Mouse (Mus musculus) liver (tissue): ENCODE results near the gene Atp2a2.
A peak's percentile ranks its signal among the peaks of the same experiment; 100 is the strongest.

Source experiments
- DNase-seq: peaks from one replicate; pipeline ENCODE4 v3.0.0-alpha.2; 2020; ENCODE audit warnings: mixed read lengths

Atp2a2 gene

DNA sequence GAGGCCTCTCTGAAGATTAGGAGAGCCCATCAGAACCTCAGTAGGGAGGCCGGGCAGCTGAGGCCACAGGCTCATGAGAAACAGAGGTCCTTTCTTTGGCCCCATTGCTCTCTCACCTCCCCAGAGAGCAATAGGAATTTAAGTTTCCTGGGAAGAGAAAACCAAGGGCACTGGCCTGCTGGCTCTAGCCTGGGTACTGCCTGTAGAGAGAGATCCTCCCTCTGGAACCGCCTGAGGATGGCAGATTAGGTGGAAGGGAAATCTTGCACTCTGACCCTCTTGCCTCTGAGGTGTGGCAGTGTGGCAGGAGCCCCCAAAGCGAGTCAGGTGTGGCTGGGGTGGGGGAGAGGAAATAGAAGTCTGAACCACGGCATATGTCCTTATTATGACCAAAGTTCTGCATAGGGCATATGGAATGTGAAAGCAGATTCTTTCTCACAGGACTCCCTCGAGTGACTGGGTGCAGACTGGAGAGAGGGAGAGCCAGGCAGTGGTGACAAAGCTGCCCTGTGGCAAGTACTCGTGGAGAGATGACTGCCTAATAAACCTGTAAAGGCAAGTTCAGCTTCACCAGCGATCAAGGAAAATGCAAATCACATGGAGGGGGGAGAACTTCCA is 17.1 kb upstream of the Atp2a2 start:
- no peak for DNase-seq

DNA sequence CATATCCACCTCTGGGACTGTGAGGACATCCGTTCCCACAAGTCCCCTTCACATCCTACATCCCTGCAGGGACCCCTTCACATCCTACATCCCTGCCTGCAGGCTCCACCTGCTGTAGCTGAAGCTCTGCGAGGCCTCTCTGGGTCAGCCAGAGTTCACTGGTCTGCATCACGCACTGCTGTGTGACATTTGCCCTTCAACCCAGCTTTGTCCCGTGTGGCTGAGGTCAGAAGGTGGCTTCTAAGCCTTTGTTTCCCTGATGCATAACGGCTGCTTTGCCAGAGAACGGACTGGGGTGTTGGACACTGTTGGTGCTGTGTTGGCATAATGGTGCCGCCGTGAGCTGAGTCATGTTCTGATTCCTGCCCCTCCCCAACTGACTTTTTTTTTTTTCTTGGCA is 16.2 kb upstream of the Atp2a2 start:
- no peak for DNase-seq

GRCm38 (mm10) chr5:122516901-122517300 is 14.9 kb upstream of the Atp2a2 start:
- no peak for DNase-seq

DNA sequence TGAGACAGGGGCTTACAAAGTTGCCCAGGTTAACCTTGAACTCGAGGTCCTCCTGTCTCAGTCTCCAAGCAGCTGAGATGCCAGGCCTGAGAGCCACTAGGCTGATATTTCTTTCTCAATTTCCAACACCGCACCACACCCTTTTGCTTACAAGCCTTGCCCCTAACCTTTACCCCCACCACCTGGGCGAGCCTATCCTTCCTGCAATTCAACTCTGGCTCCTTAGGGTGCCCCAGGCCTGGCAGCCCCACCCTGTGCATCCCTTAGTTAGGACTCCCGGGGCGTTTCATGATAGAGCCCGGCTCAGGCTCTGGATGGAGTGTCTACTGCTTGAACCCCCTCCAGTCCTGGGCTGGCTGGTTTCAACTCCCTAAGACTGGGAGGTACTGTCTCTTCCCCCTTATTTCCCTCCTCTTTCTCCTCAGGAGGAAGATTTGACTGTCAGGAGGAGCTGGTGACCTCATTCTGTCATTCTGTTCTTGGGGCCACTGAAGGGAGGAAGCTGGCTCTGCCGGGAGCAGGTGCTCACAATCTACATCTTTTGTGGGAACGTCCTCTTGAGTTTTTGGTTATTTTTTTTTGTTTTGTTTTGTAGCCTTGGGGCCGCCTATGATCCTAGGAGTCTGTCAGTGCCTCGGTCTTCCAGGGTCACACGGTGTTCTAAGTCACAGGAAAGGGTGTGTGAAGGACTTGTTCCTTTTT is 14.2 kb upstream of the Atp2a2 start:
- DNase-seq: no peak

DNA sequence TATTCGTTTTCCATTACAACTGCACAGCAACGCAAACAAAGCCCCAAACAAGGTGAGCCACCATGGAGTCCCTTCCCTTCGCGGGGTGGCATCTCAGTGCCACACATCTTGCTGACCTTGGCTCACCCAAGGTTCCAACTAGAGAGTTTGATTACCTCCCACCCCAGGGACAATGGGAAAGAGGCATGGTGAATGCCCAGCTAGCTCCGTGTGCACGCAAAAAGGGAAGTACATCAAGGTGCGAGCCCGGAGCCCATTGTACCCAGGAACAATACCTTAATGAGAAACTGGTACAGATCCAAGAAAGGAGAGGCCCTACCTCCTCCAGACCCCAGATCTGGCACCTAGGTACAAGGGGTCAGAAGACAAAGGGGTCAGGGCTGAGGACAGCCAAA is 12.1 kb upstream of the Atp2a2 start:
- DNase-seq: no peak

DNA sequence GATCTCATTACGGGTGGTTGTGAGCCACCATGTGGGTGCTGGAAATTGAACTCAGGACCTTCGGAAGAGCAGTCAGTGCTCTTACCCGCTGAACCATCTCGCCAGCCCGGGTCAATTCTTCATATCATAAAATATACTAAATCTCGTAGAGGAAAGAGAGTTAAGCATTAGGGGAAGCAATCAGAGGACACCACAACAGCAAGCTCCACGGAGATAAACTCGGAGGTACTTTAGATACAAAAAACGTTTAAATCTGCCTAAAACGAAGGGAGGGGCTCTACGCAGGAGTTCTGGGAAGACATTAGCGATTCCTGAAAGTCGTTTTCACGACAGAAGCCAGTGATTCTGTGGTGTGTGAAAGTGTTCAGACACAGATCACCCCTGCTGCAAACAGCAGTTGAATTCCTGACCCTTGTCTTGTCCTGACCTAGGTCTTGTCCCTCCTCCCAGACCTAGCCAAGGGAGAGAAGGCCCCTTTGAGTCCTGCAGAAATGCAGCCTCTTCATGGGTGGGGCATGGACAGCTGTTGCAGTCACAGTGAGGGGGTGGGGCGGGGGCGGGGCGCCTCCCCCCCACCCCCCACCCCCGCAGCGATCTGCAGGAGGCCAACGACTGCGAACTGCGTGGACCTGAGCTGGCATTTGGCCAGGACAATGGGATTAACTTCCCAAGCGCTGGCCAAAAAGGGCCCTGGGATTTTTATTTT is 11.5 kb upstream of the Atp2a2 start:
- no peak for DNase-seq

GRCm38 (mm10) chr5:122512011-122512410 is 10.0 kb upstream of the Atp2a2 start:
- DNase-seq: no peak

DNA sequence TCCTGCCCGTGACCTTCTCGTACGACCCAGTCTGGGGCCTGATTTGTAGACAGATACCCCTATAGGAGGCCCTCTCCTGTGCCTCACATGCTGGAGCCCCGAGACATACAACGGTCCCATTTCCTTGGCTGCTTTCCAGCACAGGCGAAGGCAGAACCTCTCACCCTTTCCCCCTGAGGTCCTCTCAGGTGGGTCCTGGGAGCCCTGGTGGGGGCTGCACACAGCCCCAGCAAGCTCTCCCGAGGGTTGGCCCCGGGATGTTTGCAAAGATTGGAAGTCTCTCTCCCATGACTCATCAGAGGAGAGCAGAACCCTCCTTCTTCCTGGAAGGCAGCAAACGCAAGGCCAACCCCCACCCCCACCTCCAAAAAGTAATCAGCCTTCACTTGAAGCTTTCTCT is 9.4 kb upstream of the Atp2a2 start:
- no peak for DNase-seq

GRCm38 (mm10) chr5:122510651-122511157 is 8.7 kb upstream of the Atp2a2 start:
- no peak for DNase-seq

GRCm38 (mm10) chr5:122509608-122510007 is 7.6 kb upstream of the Atp2a2 start:
- DNase-seq: no peak

DNA sequence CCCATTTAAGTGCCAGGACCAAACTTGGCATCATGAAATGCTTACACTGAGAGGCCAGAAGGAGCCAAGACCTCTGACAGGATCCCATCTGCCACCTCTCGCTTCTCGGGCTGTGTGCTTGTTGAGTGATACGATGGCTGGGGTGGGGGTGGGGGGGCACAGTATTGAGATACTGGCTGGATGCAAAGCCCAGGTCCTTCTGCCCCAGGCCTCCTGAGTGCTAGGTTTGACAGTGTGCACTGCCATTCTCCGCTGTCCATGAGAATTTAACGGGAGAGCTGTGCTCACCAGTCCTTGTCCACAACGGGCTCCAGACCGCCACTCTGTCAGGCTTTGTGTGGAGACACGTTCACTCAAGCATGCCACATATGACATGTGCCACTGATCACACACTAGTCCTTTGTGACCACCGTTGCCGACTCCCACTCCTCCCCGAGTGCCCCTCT is 6.9 kb upstream of the Atp2a2 start:
- no peak for DNase-seq

DNA sequence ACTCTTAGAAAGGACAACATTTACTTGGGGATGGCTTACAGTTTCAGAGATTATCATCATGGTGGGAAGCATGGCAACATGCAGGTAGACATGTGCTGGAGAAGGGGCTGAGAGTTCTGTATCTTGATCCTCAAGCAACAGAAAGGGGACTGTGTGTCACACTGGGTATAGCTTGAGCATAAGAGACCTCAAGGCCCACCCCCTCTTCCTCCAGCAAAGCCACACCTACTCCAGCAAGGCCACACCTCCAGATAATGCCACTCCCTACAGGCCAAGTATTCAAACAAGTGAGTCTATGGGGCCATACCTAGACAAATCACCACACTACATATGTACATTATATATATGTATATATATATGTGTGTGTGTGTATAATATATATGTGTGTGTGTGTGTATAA is 5.4 kb upstream of the Atp2a2 start:
- no peak for DNase-seq

DNA sequence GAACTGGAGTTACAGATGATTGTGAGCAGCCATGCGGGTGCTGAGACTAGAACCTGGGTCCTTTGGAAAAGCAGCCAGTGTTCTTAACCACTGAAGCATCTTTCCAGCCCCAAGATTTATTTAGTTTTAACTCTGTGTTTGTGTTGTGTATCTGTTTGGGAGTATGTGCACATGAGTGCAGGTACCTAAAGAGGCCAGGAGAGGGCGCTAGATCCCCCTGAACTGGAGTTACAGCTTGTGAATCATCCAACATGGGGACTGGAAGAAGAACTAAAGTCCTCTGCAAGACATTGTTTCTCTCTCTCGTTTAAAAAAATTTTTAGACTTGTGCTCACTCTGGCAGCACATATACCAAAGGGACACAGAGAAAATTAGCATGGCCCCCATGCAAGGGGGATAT is 4.4 kb upstream of the Atp2a2 start:
- no peak for DNase-seq

GRCm38 (mm10) chr5:122505554-122505953 is 3.5 kb upstream of the Atp2a2 start:
- DNase-seq: no peak

- no peak for DNase-seq
These were observed 1.7 kb upstream of the Atp2a2 start for GRCm38 (mm10) chr5:122503760-122504119.

- no peak for DNase-seq
These were observed 1.2 kb upstream of the Atp2a2 start for GRCm38 (mm10) chr5:122503015-122503759.

GRCm38 (mm10) chr5:122501101-122502076 is 636 bp downstream of the Atp2a2 start:
- DNase-seq: peak; percentile 65

GRCm38 (mm10) chr5:122500563-122500962 is 1.5 kb downstream of the Atp2a2 start:
- no peak for DNase-seq

DNA sequence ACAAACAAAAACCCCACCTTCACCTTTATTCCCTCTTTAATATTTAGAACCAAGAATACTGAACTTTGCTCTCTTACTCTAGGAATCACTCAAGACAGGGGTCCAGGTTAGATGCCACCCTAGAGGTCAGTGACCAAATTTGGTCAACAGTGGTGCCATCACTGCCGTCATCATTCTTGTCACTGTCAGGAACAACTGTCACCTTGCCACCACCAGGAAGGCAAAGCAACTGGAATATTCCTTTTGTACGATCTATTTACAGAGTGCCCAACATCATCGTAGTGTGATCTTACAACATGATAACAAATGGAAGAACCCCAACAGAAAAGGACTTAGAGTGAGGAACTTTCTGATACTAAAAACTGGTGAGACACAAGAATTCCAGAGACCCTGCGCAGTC is 1.9 kb downstream of the Atp2a2 start:
- no peak for DNase-seq

DNA sequence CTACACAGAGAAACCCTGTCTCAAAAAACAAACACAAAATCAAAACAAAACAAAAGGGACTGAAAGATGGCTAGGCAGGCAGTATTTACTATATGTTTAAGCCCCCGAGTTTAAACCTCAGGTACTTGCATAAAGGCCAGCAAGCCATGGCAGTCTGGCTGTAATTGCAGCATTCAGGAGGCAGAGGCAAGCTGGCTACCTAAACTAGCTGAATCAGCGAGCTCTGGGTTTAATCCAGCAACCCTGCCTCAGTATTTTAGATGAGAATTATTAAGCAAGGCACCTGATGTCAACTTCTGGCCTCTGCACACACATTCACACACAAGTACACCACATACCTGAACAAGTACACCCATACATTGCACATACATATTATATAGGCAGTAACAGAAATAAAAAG is 4.0 kb downstream of the Atp2a2 start:
- DNase-seq: no peak

DNA sequence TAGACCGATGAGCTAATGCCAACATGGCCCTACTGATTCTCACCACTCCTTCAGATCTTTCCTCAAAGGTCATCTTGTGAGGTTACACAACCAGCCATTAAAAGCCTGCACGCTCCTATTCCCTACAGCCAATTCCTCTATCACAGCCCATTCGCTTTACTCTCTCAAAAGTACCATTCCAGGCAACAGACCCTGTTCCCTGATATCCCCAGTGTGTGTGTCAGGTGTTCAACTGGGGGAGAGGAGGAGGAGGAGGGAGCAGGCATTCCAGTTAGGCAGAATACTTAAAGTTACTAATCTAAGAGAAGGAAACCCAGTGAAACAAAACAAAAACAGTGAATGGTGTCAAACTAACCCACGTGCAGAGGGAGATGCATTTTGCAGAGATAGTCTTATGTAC is 5.0 kb downstream of the Atp2a2 start:
- no peak for DNase-seq

DNA sequence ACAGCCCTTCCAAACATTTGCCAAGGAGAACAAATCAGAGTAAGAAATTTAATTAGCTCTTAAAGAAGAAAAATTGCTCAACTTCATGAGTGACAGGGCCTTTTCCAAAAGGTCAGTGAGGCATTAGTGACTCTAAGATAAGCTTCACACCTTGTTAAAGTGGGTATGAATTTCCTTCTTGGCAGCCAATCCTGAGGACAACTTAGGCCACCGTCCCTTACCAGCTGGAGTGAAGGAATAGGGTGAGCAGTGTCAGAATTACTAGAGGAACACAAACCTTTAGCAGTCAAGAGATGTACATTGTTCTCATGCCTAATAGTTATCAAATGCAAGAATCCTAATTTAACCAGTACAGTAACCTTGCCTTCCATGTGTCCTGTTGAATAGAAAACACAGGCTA is 7.6 kb downstream of the Atp2a2 start:
- no peak for DNase-seq
